Mouse (Mus musculus): ENCODE measurements around the gene Suv39h1. TPM values are rescaled to one million over a fixed set of nuclear protein-coding genes. Genes with fewer than 3 reads are reported as not detected.
"Not testable (repeated sequence)": the region's sequence is repeated elsewhere in the genome, so short reads cannot be mapped to it uniquely, and the experiment has no call there.

Gene Suv39h1
- polyA plus RNA-seq, 1 experiment = 16.0 TPM

GRCm38 (mm10) chrX:8102213-8102668, 27.7 kb upstream of the Suv39h1 start:
- Histone ChIP-seq H3K36me3 (ENCODE audit: control insufficient read depth, insufficient read depth) (no peaks in the 10 kb centered on the region), H3K4me3 (no peak overlapping the region), H3K27me3 (ENCODE audit: control insufficient read depth, insufficient read depth, insufficient read length) (no peaks in the 10 kb centered on the region), H3K4me2 (ENCODE audit: low read depth) (peak overlapping the region; percentile 45), H3K79me2 (ENCODE audit: control insufficient read depth, insufficient read depth) (no peaks in the 10 kb centered on the region), H3ac (ENCODE audit: control insufficient read depth, insufficient read length) (no peak overlapping the region)
- TF ChIP-seq REST (IDR thresholded peaks at IDR 0.05; ENCODE audit: insufficient read depth, insufficient read length) (no peak), TCF3 (IDR thresholded peaks at IDR 0.05; ENCODE audit: insufficient read length, low read depth) (no peak), TCF12 (IDR thresholded peaks at IDR 0.05; ENCODE audit: insufficient read depth, poor library complexity, severe bottlenecking) (no peak)

- H3K79me2 ChIP-seq (ENCODE audit: control insufficient read depth, insufficient read depth) = no peaks in the 10 kb centered on the region
- H3K36me3 ChIP-seq (ENCODE audit: control insufficient read depth, insufficient read depth) = no peaks in the 10 kb centered on the region
- no peak overlapping the region for H3ac ChIP-seq (ENCODE audit: control insufficient read depth, insufficient read length)
- TF ChIP-seq TCF3 (IDR thresholded peaks at IDR 0.05; ENCODE audit: insufficient read length, low read depth) (no peak), MYOD1 (IDR thresholded peaks at IDR 0.05; ENCODE audit: control insufficient read depth in 1 of 3, insufficient read length in 2 of 3, low read depth in 2 of 3) (no peak), USF1 (IDR thresholded peaks at IDR 0.05; ENCODE audit: low read depth) (no peak), E2F4 (IDR thresholded peaks at IDR 0.05; ENCODE audit: insufficient read depth) (no peak), MAX (IDR thresholded peaks at IDR 0.05; ENCODE audit: low read depth) (no peak), TCF12 (IDR thresholded peaks at IDR 0.05; ENCODE audit: insufficient read depth, poor library complexity, severe bottlenecking) (no peak), CEBPB (IDR thresholded peaks at IDR 0.05; ENCODE audit: insufficient read depth, poor library complexity, severe bottlenecking) (no peak), MYOG (IDR thresholded peaks at IDR 0.05; ENCODE audit: control insufficient read depth in 1 of 3, insufficient read depth in 1 of 3, insufficient read length in 2 of 3, low read depth in 2 of 3) (no peak), POLR2A (IDR thresholded peaks at IDR 0.05; ENCODE audit: insufficient read length, low read depth) (no peak), POLR2AphosphoS2 (IDR thresholded peaks at IDR 0.05; ENCODE audit: insufficient read length, low read depth) (no peak), REST (IDR thresholded peaks at IDR 0.05; ENCODE audit: insufficient read depth, insufficient read length) (no peak), SRF (IDR thresholded peaks at IDR 0.05; ENCODE audit: control insufficient read depth, insufficient read length, low read depth) (no peak)
- H3K4me3 ChIP-seq = no peak overlapping the region
- no peaks in the 10 kb centered on the region for H3K27me3 ChIP-seq (ENCODE audit: control insufficient read depth, insufficient read depth, insufficient read length)
- H3K4me2 ChIP-seq (ENCODE audit: low read depth) = no peak overlapping the region
Observed at GRCm38 (mm10) chrX:8101017-8101416, 26.5 kb upstream of the Suv39h1 start.

GRCm38 (mm10) chrX:8099435-8099834, 24.9 kb upstream of the Suv39h1 start:
- no peak overlapping the region for H3ac ChIP-seq (ENCODE audit: control insufficient read depth, insufficient read length)
- H3K4me2 ChIP-seq (ENCODE audit: low read depth) = no peak overlapping the region
- no peaks in the 10 kb centered on the region for H3K36me3 ChIP-seq (ENCODE audit: control insufficient read depth, insufficient read depth)
- no peaks in the 10 kb centered on the region for H3K27me3 ChIP-seq (ENCODE audit: control insufficient read depth, insufficient read depth, insufficient read length)
- H3K79me2 ChIP-seq (ENCODE audit: control insufficient read depth, insufficient read depth) = no peaks in the 10 kb centered on the region
- H3K4me3 ChIP-seq = no peak overlapping the region
- TF ChIP-seq MYOD1 (IDR thresholded peaks at IDR 0.05; ENCODE audit: control insufficient read depth in 1 of 3, insufficient read length in 2 of 3, low read depth in 2 of 3) (no peak), POLR2AphosphoS2 (IDR thresholded peaks at IDR 0.05; ENCODE audit: insufficient read length, low read depth) (no peak), TCF3 (IDR thresholded peaks at IDR 0.05; ENCODE audit: insufficient read length, low read depth) (no peak), E2F4 (IDR thresholded peaks at IDR 0.05; ENCODE audit: insufficient read depth) (no peak), POLR2A (IDR thresholded peaks at IDR 0.05; ENCODE audit: insufficient read length, low read depth) (no peak), MAX (IDR thresholded peaks at IDR 0.05; ENCODE audit: low read depth) (no peak)

- Histone ChIP-seq H3K79me2 (ENCODE audit: control insufficient read depth, insufficient read depth) (no peaks in the 10 kb centered on the region), H3K4me3 (peak overlapping the region; percentile 20), H3K27me3 (ENCODE audit: control insufficient read depth, insufficient read depth, insufficient read length) (no peaks in the 10 kb centered on the region), H3ac (ENCODE audit: control insufficient read depth, insufficient read length) (no peak overlapping the region), H3K36me3 (ENCODE audit: control insufficient read depth, insufficient read depth) (no peaks in the 10 kb centered on the region), H3K4me2 (ENCODE audit: low read depth) (peak overlapping the region; percentile 82)
- TF ChIP-seq REST (IDR thresholded peaks at IDR 0.05; ENCODE audit: insufficient read depth, insufficient read length) = no peak
- TF ChIP-seq USF1 (IDR thresholded peaks at IDR 0.05; ENCODE audit: low read depth) = no peak
- no peak for TF ChIP-seq MYOG (IDR thresholded peaks at IDR 0.05; ENCODE audit: control insufficient read depth in 1 of 3, insufficient read depth in 1 of 3, insufficient read length in 2 of 3, low read depth in 2 of 3)
- no peak for TF ChIP-seq POLR2A (IDR thresholded peaks at IDR 0.05; ENCODE audit: insufficient read length, low read depth)
- no peak for TF ChIP-seq POLR2AphosphoS2 (IDR thresholded peaks at IDR 0.05; ENCODE audit: insufficient read length, low read depth)
- no peak for TF ChIP-seq SRF (IDR thresholded peaks at IDR 0.05; ENCODE audit: control insufficient read depth, insufficient read length, low read depth)
- TF ChIP-seq E2F4 (IDR thresholded peaks at IDR 0.05; ENCODE audit: insufficient read depth) = no peak
- no peak for TF ChIP-seq MYOD1 (IDR thresholded peaks at IDR 0.05; ENCODE audit: control insufficient read depth in 1 of 3, insufficient read length in 2 of 3, low read depth in 2 of 3)
- TF ChIP-seq TCF3 (IDR thresholded peaks at IDR 0.05; ENCODE audit: insufficient read length, low read depth) = no peak
Observed at GRCm38 (mm10) chrX:8096787-8097242, 22.3 kb upstream of the Suv39h1 start.

GRCm38 (mm10) chrX:8096068-8096786, 21.7 kb upstream of the Suv39h1 start:
- not testable (repeated sequence) for H3K79me2 ChIP-seq (ENCODE audit: control insufficient read depth, insufficient read depth); H3K27me3 ChIP-seq (ENCODE audit: control insufficient read depth, insufficient read depth, insufficient read length); H3K36me3 ChIP-seq (ENCODE audit: control insufficient read depth, insufficient read depth); H3ac ChIP-seq (ENCODE audit: control insufficient read depth, insufficient read length)
- Histone ChIP-seq H3K4me2 (ENCODE audit: low read depth) (peak overlapping the region; percentile 42), H3K4me3 (peak overlapping the region; percentile 20)
